Mouse (Mus musculus) lung, postnatal 0 days (tissue): ENCODE data around the gene Elp1. TPM values are rescaled to one million over a fixed set of nuclear protein-coding genes. Genes with fewer than 3 reads are reported as not detected.

ENCODE experiments used
- ATAC-seq: fragments of 200-750 bp; cut with Nextera tagmentation; 2 replicates; pipeline ENCODE4 v1.8.0; 2017; ENCODE audit warnings: moderate library complexity
- DNase-seq: peaks from one replicate; pipeline ENCODE4 v3.0.0-alpha.2; 2016; ENCODE audit warnings: low spot score
- H3K27ac ChIP-seq: fragments of 300-500 bp; sonication (generic); 2 replicates; pipeline ENCODE4 v1.5.1; 2014; ENCODE audit warnings: antibody characterized with exemption, mild to moderate bottlenecking, low read length, mixed read lengths
- H3K27me3 ChIP-seq: fragments of 300-500 bp; sonication (generic); replicated peaks from 2 replicates; pipeline ENCODE4 v1.6.1; 2014; ENCODE audit warnings: low read length, mixed read lengths; ENCODE audit not compliant: insufficient read depth
- H3K36me3 ChIP-seq: fragments of 300-500 bp; sonication (generic); 2 replicates; pipeline ENCODE4 v1.6.1; 2014; ENCODE audit warnings: low read length, mixed read lengths; ENCODE audit not compliant: insufficient read depth
- H3K4me1 ChIP-seq: fragments of 300-500 bp; sonication (generic); 2 replicates; pipeline ENCODE4 v1.6.1; 2014; ENCODE audit warnings: antibody characterized with exemption, low read depth, low read length, mixed read lengths; ENCODE audit not compliant: insufficient read depth
- H3K4me2 ChIP-seq: fragments of 300-500 bp; sonication (generic); replicated peaks from 2 replicates; pipeline ENCODE4 v1.6.1; 2014; ENCODE audit warnings: low read depth, mild to moderate bottlenecking, low read length, moderate library complexity, mixed read lengths
- H3K4me3 ChIP-seq: fragments of 300-500 bp; sonication (generic); 2 replicates; pipeline ENCODE4 v1.5.1; 2014; ENCODE audit warnings: low read depth, low read length
- H3K9ac ChIP-seq: fragments of 300-500 bp; sonication (generic); replicated peaks from 2 replicates; pipeline ENCODE4 v1.6.1; 2014; ENCODE audit warnings: low read depth, mild to moderate bottlenecking
- H3K9me3 ChIP-seq: fragments of 300-500 bp; sonication (generic); 2 replicates; pipeline ENCODE4 v1.6.1; 2016; ENCODE audit warnings: low read length, mixed read lengths
- CTCF ChIP-seq: IDR thresholded peaks from 2 replicates; pipeline ENCODE4 v1.5.1; 2016; ENCODE audit warnings: antibody characterized with exemption, mild to moderate bottlenecking
- EP300 ChIP-seq: IDR thresholded peaks from 2 replicates; pipeline ENCODE4 v1.6.1; 2016; ENCODE audit warnings: antibody characterized with exemption, mild to moderate bottlenecking, control low read depth
- WGBS: fragments of 180-500 bp; shearing (Covaris S2); extraction: QIAGEN DNeasy Blood & Tissue Kit; methylation state at CpG from one replicate; pipeline ENCODE4 v1.1.7; 2014; 5-methylcytosine and 5-hydroxymethylcytosine counted together
- polyA plus RNA-seq: library from polyadenylated mRNA; unstranded; fragments of >200 nt; fragmentation: Nextera tagmentation; extraction: Ambion mirVana; gene quantifications from 2 replicates; pipeline ENCODE4 v1.2.1, GENCODE M21; 2015

Gene Elp1
- polyA plus RNA-seq, 1 experiment from 2014 or later = 16.4 TPM

- Histone ChIP-seq H3K27me3 (no peaks in the 10 kb centered on the region), H3K36me3 (no peaks in the 10 kb centered on the region), H3K4me2 (no peak overlapping the region), H3K9me3 (no peaks in the 10 kb centered on the region), H3K4me3 (no peak overlapping the region), H3K4me1 (no peaks in the 10 kb centered on the region), H3K27ac (no peak overlapping the region), H3K9ac (no peak overlapping the region)
- no peak for TF ChIP-seq EP300
- TF ChIP-seq CTCF = peak; percentile 74
- 29% methylated on average over 3 of the region's 3 CpGs for WGBS
- no peak for ATAC-seq
- DNase-seq = peak; percentile 48
These were observed 80.7 kb downstream of the Elp1 start for GRCm38 (mm10) chr4:56721469-56721868.

GRCm38 (mm10) chr4:56720403-56720802 lies 81.7 kb downstream of the Elp1 start:
- no peak for DNase-seq
- Histone ChIP-seq H3K4me2 (no peak overlapping the region), H3K9me3 (no peaks in the 10 kb centered on the region), H3K36me3 (no peaks in the 10 kb centered on the region), H3K27me3 (no peaks in the 10 kb centered on the region), H3K9ac (no peak overlapping the region), H3K27ac (no peak overlapping the region), H3K4me3 (no peak overlapping the region), H3K4me1 (no peaks in the 10 kb centered on the region)
- ATAC-seq = no peak
- TF ChIP-seq CTCF = no peak
- no peak for TF ChIP-seq EP300
- 71% methylated on average over 9 of the region's 9 CpGs for WGBS

- ATAC-seq = no peak
- DNase-seq = no peak
- no peak for TF ChIP-seq CTCF
- no peak for TF ChIP-seq EP300
- H3K4me3 ChIP-seq = no peak overlapping the region
- WGBS = 66% methylated on average over 9 of the region's 9 CpGs
- H3K27me3 ChIP-seq = no peaks in the 10 kb centered on the region
- H3K9me3 ChIP-seq = no peaks in the 10 kb centered on the region
- H3K9ac ChIP-seq = no peak overlapping the region
- H3K4me1 ChIP-seq = no peaks in the 10 kb centered on the region
- H3K4me2 ChIP-seq = no peak overlapping the region
- no peak overlapping the region for H3K27ac ChIP-seq
- H3K36me3 ChIP-seq = no peaks in the 10 kb centered on the region
These were observed 82.7 kb downstream of the Elp1 start for GRCm38 (mm10) chr4:56719456-56719855.

- Histone ChIP-seq H3K27me3 (no peaks in the 10 kb centered on the region), H3K27ac (no peak overlapping the region), H3K9ac (no peak overlapping the region), H3K4me3 (no peak overlapping the region), H3K4me1 (no peaks in the 10 kb centered on the region), H3K9me3 (no peaks in the 10 kb centered on the region), H3K36me3 (no peaks in the 10 kb centered on the region), H3K4me2 (no peak overlapping the region)
- no peak for TF ChIP-seq CTCF
- TF ChIP-seq EP300 = no peak
- DNase-seq (no peak), ATAC-seq (no peak)
- 58% methylated on average over 12 of the region's 12 CpGs for WGBS
These were observed 83.3 kb downstream of the Elp1 start for GRCm38 (mm10) chr4:56718573-56719442.

GRCm38 (mm10) chr4:56717932-56718331 lies 84.2 kb downstream of the Elp1 start:
- Histone ChIP-seq H3K9me3 (no peaks in the 10 kb centered on the region), H3K27me3 (no peaks in the 10 kb centered on the region), H3K36me3 (no peaks in the 10 kb centered on the region), H3K4me3 (no peak overlapping the region), H3K27ac (no peak overlapping the region), H3K9ac (no peak overlapping the region), H3K4me1 (no peaks in the 10 kb centered on the region), H3K4me2 (no peak overlapping the region)
- TF ChIP-seq CTCF (no peak), EP300 (no peak)
- 83% methylated on average over 3 of the region's 3 CpGs for WGBS
- DNase-seq = no peak
- no peak for ATAC-seq

GRCm38 (mm10) chr4:56716801-56717200 lies 85.3 kb downstream of the Elp1 start:
- Histone ChIP-seq H3K9me3 (no peaks in the 10 kb centered on the region), H3K9ac (no peak overlapping the region), H3K4me2 (no peak overlapping the region), H3K27ac (no peak overlapping the region), H3K36me3 (no peaks in the 10 kb centered on the region), H3K4me3 (no peak overlapping the region), H3K4me1 (no peaks in the 10 kb centered on the region), H3K27me3 (no peaks in the 10 kb centered on the region)
- 52% methylated on average over 5 of the region's 5 CpGs for WGBS
- TF ChIP-seq EP300 (no peak), CTCF (no peak)
- DNase-seq (no peak), ATAC-seq (no peak)
